Mouse (Mus musculus) brain, embryonic 14.5 days (tissue): ENCODE results near the gene Kansl2.

Experiments used
- CTCF ChIP-seq: fragments of 200-500 bp; IDR thresholded peaks from 2 replicates; pipeline ENCODE4 v1.5.1; 2012; ENCODE audit warnings: inconsistent platforms, mild to moderate bottlenecking, moderate library complexity, borderline replicate concordance; ENCODE audit not compliant: insufficient read depth, insufficient read length; ENCODE audit errors: extremely low read depth
- POLR2A ChIP-seq: fragments of 200-500 bp; IDR thresholded peaks from 2 replicates; pipeline ENCODE4 v1.6.1; 2012; ENCODE audit warnings: mild to moderate bottlenecking, inconsistent platforms, borderline replicate concordance; ENCODE audit not compliant: poor library complexity, insufficient read depth, insufficient read length, severe bottlenecking; ENCODE audit errors: extremely low read depth

- TF ChIP-seq CTCF = no peak
- TF ChIP-seq POLR2A = no peak
These were observed 3.9 kb upstream of the Kansl2 start for GRCm38 (mm10) chr15:98537923-98538322.
